Comparison of ENCODE assay signal across 27 mouse cellular contexts in the genomic region with DNA sequence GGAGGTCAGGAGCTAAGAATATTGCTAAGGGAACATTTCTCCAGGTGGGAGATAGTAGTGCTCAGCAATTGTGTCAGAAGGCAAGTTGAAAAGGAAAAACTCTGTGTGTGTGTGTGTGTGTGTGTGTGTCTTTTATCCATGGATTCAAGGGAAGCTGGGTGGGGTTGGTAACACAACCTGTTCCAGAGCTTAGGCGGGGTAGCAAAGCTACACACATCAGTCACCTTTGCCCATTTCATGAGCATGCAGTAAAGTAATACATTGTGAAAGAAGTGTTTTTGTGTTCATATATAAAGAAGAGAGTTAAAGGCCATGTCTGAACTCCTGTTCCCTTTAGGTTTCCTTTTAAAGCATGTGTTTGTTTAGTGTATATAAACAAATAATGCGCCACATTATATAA.
DNase-seq lines count a peak whose midpoint lies in the region; ATAC-seq and TF ChIP-seq lines count a peak whose summit lies in the region.
"Had no signal": no experiment of that assay in that cellular context is flagged by ENCODE, and none has a peak within 500 bp of the region (broad histone marks: within the 10 kb centered on the region; RNA-seq: fewer than 3 reads in every experiment).

No protein-coding gene starts in this region.

- no peak for TF ChIP-seq EP300 in stomach, postnatal 0 days (optimal IDR thresholded peaks at IDR 0.05)

- no peak overlapping the region for H3K27ac ChIP-seq in intestine, embryonic 15.5 days
- H3K27ac ChIP-seq in intestine, postnatal 0 days (ENCODE audit: low read depth, low read length): no peak overlapping the region
- H3K27ac ChIP-seq in stomach, postnatal 0 days (replicated peaks): peak overlapping the region; percentile 40; the same call in 1 of the 2 replicates
- H3K27ac ChIP-seq in forebrain, embryonic 15.5 days (replicated peaks): no peak overlapping the region
- H3K27ac ChIP-seq: embryonic facial prominence, embryonic 13.5 days; embryonic facial prominence, embryonic 15.5 days; forebrain, embryonic 10.5 days; forebrain, embryonic 12.5 days had no signal

- H3K4me1 ChIP-seq in intestine, embryonic 15.5 days (replicated peaks): no peaks in the 10 kb centered on the region
- no peaks in the 10 kb centered on the region for H3K4me1 ChIP-seq in intestine, postnatal 0 days (replicated peaks; ENCODE audit: control insufficient read depth, insufficient read depth, low read length)
- no peaks in the 10 kb centered on the region for H3K4me1 ChIP-seq in stomach, postnatal 0 days (replicated peaks; ENCODE audit: control insufficient read depth, insufficient read depth)
- H3K4me1 ChIP-seq in forebrain, embryonic 15.5 days: no peaks in the 10 kb centered on the region
- H3K4me1 ChIP-seq: embryonic facial prominence, embryonic 13.5 days; embryonic facial prominence, embryonic 15.5 days; forebrain, embryonic 10.5 days; forebrain, embryonic 12.5 days had no signal

- 77% methylated on average over 2 of the region's 2 CpGs for WGBS in intestine, embryonic 15.5 days
- 69% methylated on average over 2 of the region's 2 CpGs for WGBS in intestine, postnatal 0 days
- 69% methylated on average over 2 of the region's 2 CpGs for WGBS in stomach, postnatal 0 days
- 99% methylated on average over 2 of the region's 2 CpGs for WGBS in forebrain, embryonic 15.5 days

- H3K9ac ChIP-seq in intestine, embryonic 15.5 days: no peak overlapping the region
- H3K9ac ChIP-seq in intestine, postnatal 0 days (ENCODE audit: low read depth, low read length): no peak overlapping the region
- no peak overlapping the region for H3K9ac ChIP-seq in stomach, postnatal 0 days (ENCODE audit: low read length)
- no peak overlapping the region for H3K9ac ChIP-seq in forebrain, embryonic 15.5 days (replicated peaks)
- H3K9ac ChIP-seq: embryonic facial prominence, embryonic 13.5 days; embryonic facial prominence, embryonic 15.5 days; forebrain, embryonic 12.5 days; forebrain, postnatal 0 days had no signal

- no peak for TF ChIP-seq CTCF in intestine, postnatal 0 days (IDR thresholded peaks at IDR 0.05; ENCODE audit: low read depth)
- no peak for TF ChIP-seq CTCF in stomach, postnatal 0 days (IDR thresholded peaks at IDR 0.05; ENCODE audit: low read depth)

- no peaks in the 10 kb centered on the region for H3K36me3 ChIP-seq in intestine, embryonic 15.5 days
- H3K36me3 ChIP-seq in intestine, postnatal 0 days (ENCODE audit: control insufficient read depth, insufficient read depth): no peaks in the 10 kb centered on the region
- no peaks in the 10 kb centered on the region for H3K36me3 ChIP-seq in stomach, postnatal 0 days (ENCODE audit: control insufficient read depth, insufficient read depth, low read length)
- no peaks in the 10 kb centered on the region for H3K36me3 ChIP-seq in forebrain, embryonic 15.5 days
- H3K36me3 ChIP-seq: embryonic facial prominence, embryonic 13.5 days; embryonic facial prominence, embryonic 15.5 days; forebrain, embryonic 10.5 days; forebrain, embryonic 12.5 days; G1E had no signal

- no peaks in the 10 kb centered on the region for H3K27me3 ChIP-seq in intestine, embryonic 15.5 days (replicated peaks)
- H3K27me3 ChIP-seq in intestine, postnatal 0 days (replicated peaks; ENCODE audit: control insufficient read depth, insufficient read depth, low read length): no peaks in the 10 kb centered on the region
- no peaks in the 10 kb centered on the region for H3K27me3 ChIP-seq in stomach, postnatal 0 days (ENCODE audit: control insufficient read depth, insufficient read depth, low read length)
- H3K27me3 ChIP-seq in forebrain, embryonic 15.5 days: no peaks in the 10 kb centered on the region
- H3K27me3 ChIP-seq: CH12.LX; embryonic facial prominence, embryonic 13.5 days; embryonic facial prominence, embryonic 15.5 days; forebrain, embryonic 12.5 days had no signal

- H3K4me2 ChIP-seq in intestine, embryonic 15.5 days (replicated peaks): no peak overlapping the region
- H3K4me2 ChIP-seq in intestine, postnatal 0 days (replicated peaks; ENCODE audit: low read depth): no peak overlapping the region
- no peak overlapping the region for H3K4me2 ChIP-seq in stomach, postnatal 0 days (replicated peaks; ENCODE audit: low read depth)
- H3K4me2 ChIP-seq in forebrain, embryonic 15.5 days (replicated peaks): no peak overlapping the region
- H3K4me2 ChIP-seq: embryonic facial prominence, embryonic 13.5 days; embryonic facial prominence, embryonic 15.5 days; forebrain, embryonic 12.5 days had no signal

- ATAC-seq in intestine, embryonic 15.5 days: peak; percentile 53; the same call in 1 of the 2 replicates
- peak; percentile 16; the same call in 1 of the 2 replicates for ATAC-seq in intestine, postnatal 0 days
- peak; percentile 85 for ATAC-seq in stomach, postnatal 0 days (ENCODE audit: low FRiP score, low TSS enrichment)
- ATAC-seq in forebrain, embryonic 15.5 days (replicated peaks): no peak
- ATAC-seq: activated CD4-positive, CD25-positive, alpha-beta regulatory T cell, adult 4 months; CD4-positive, CD25-positive, alpha-beta regulatory T cell, adult 4 months; forebrain, embryonic 14.5 days; forebrain, postnatal 0 days; Patski had no signal

- no peaks in the 10 kb centered on the region for H3K9me3 ChIP-seq in intestine, embryonic 15.5 days
- H3K9me3 ChIP-seq in intestine, postnatal 0 days (ENCODE audit: control insufficient read depth): no peaks in the 10 kb centered on the region
- H3K9me3 ChIP-seq in stomach, postnatal 0 days (ENCODE audit: control insufficient read depth, low read length): no peaks in the 10 kb centered on the region
- H3K9me3 ChIP-seq in forebrain, embryonic 15.5 days: no peaks in the 10 kb centered on the region
- H3K9me3 ChIP-seq: embryonic facial prominence, embryonic 13.5 days; embryonic facial prominence, embryonic 15.5 days; forebrain, embryonic 10.5 days; forebrain, embryonic 12.5 days had no signal

- DNase-seq in stomach, postnatal 0 days (ENCODE audit: low spot score): peak; percentile 35
- DNase-seq in testis, postnatal 14 days (ENCODE audit: low spot score): no peak
- DNase-seq: adrenal gland, postnatal 10 days; adrenal gland, postnatal 25 days; B cell, adult 2 months; cerebellum, adult 11 months; cerebellum, adult 18-20 months; cerebellum, adult 8-10 months; cerebellum, adult 9-11 months; cerebellum, postnatal 14 days; cerebellum, postnatal 36 days; embryo, embryonic 11 days; forebrain, postnatal 0 days had no signal

- no peak overlapping the region for H3K4me3 ChIP-seq in intestine, embryonic 15.5 days (replicated peaks)
- H3K4me3 ChIP-seq in intestine, postnatal 0 days (ENCODE audit: low read depth, low read length): no peak overlapping the region
- H3K4me3 ChIP-seq in stomach, postnatal 0 days (ENCODE audit: low read depth, low read length): no peak overlapping the region
- H3K4me3 ChIP-seq in forebrain, embryonic 15.5 days: no peak overlapping the region
- H3K4me3 ChIP-seq: embryonic facial prominence, embryonic 13.5 days; embryonic facial prominence, embryonic 15.5 days; erythroblast, embryonic 14.5 days; forebrain, embryonic 10.5 days; forebrain, embryonic 12.5 days had no signal
